Mouse (Mus musculus) embryonic fibroblast, embryonic 13.5 days (primary cell): ENCODE measurements at regions not wholly inside any gene's neighbourhood (a gene's known extent, or its start where the extent isn't known, plus 50 kb on each side); places are given as distances from the start of the nearest gene placed in this dataset.

Experiments used
- CTCF ChIP-seq: IDR thresholded peaks from 2 replicates; pipeline ENCODE4 v1.5.1; 2011; ENCODE audit warnings: mild to moderate bottlenecking, control low read depth, low read length, moderate library complexity, borderline replicate concordance; ENCODE audit not compliant: insufficient read depth
- POLR2A ChIP-seq: IDR thresholded peaks from 2 replicates; pipeline ENCODE4 v1.6.1; 2011; ENCODE audit warnings: low read depth, mild to moderate bottlenecking, control low read depth, low read length, moderate library complexity

- TF ChIP-seq CTCF (no peak), POLR2A (no peak)
Measured at GRCm38 (mm10) chr2:122961701-122962100, 196.7 kb downstream of the Sqor start.
